Mouse (Mus musculus) spleen, adult 2 months (tissue): ENCODE measurements at regions not wholly inside any gene's neighbourhood (a gene's known extent, or its start where the extent isn't known, plus 50 kb on each side); places are given as distances from the start of the nearest gene placed in this dataset.

Source experiments
- DNase-seq, 2 experiments: peaks; one replicate each; pipeline versions ENCODE4 v3.0.0 to v3.0.0-alpha.2; 2012 to 2021; ENCODE audit warnings: low spot score in 2 of 2, low read depth in 1 of 2
- H3K27ac ChIP-seq: fragments of 200-500 bp; 2 replicates; pipeline ENCODE4 v1.5.1; 2012; ENCODE audit warnings: low read length, inconsistent platforms; ENCODE audit not compliant: insufficient read depth
- H3K27me3 ChIP-seq: fragments of 200-500 bp; 2 replicates; pipeline ENCODE4 v1.6.1; 2012; ENCODE audit warnings: mild to moderate bottlenecking, moderate library complexity, low read length, inconsistent platforms; ENCODE audit not compliant: control insufficient read depth, insufficient read depth
- H3K36me3 ChIP-seq: fragments of 200-500 bp; 2 replicates; pipeline ENCODE4 v1.6.1; 2012; ENCODE audit warnings: mild to moderate bottlenecking, low read length, inconsistent platforms; ENCODE audit not compliant: control insufficient read depth, insufficient read depth
- H3K4me1 ChIP-seq: fragments of 200-500 bp; 2 replicates; pipeline ENCODE4 v1.6.1; 2011; ENCODE audit warnings: inconsistent platforms; ENCODE audit not compliant: control insufficient read depth, insufficient read depth, insufficient read length
- H3K4me3 ChIP-seq: fragments of 200-500 bp; 2 replicates; pipeline ENCODE4 v1.5.1; 2011; ENCODE audit warnings: mild to moderate bottlenecking, inconsistent platforms; ENCODE audit not compliant: insufficient read depth, insufficient read length; ENCODE audit errors: extremely low read depth
- CTCF ChIP-seq: fragments of 200-500 bp; IDR thresholded peaks from 2 replicates; pipeline ENCODE4 v1.5.1; 2011; ENCODE audit warnings: mild to moderate bottlenecking, inconsistent platforms; ENCODE audit not compliant: insufficient read depth, insufficient read length, insufficient replicate concordance; ENCODE audit errors: extremely low read depth
- POLR2A ChIP-seq: fragments of 200-500 bp; IDR thresholded peaks from 2 replicates; pipeline ENCODE4 v1.6.1; 2011; ENCODE audit warnings: low read depth, low read length, inconsistent platforms
- WGBS: fragments of 180-500 bp; shearing (Covaris S2); methylation state at CpG from one replicate; pipeline ENCODE4 v1.1.7; 2018; 5-methylcytosine and 5-hydroxymethylcytosine counted together

- 78% methylated on average over 3 of the region's 3 CpGs for WGBS
- DNase-seq: no peak
- Histone ChIP-seq H3K36me3 (no peaks in the 10 kb centered on the region), H3K27ac (no peak overlapping the region), H3K4me1 (no peaks in the 10 kb centered on the region), H3K4me3 (no peak overlapping the region), H3K27me3 (no peaks in the 10 kb centered on the region)
- TF ChIP-seq CTCF (no peak), POLR2A (no peak)
Measured at GRCm38 (mm10) chr9:87971791-87972190, 240.7 kb upstream of the Tbx18 start.

DNA sequence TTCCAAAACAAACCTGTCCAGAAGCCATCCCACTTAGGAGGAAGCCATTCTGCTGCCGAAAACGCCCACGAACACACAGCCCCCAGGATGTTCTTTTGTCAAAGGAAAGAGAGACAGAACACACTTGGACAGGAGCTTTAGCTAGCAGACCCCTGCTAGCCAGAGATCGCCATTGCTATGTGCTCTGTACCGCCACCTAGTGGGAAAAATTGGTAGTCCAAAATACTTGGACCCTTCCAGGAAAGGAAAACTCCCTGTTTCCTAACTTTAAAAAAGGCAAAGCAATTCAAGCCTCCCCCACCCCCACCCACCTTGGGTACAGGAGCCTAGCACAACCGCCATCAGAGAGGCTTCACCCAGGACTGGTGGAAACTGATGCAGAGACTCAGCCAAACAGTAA is 242.5 kb upstream of the Tbx18 start:
- Histone ChIP-seq H3K27me3 (no peaks in the 10 kb centered on the region), H3K27ac (no peak overlapping the region), H3K4me3 (no peak overlapping the region), H3K4me1 (no peaks in the 10 kb centered on the region), H3K36me3 (no peaks in the 10 kb centered on the region)
- DNase-seq: no peak
- TF ChIP-seq CTCF: no peak
- TF ChIP-seq POLR2A: no peak
- 51% methylated on average over 6 of the region's 6 CpGs for WGBS

- Histone ChIP-seq H3K27me3 (no peaks in the 10 kb centered on the region), H3K27ac (no peak overlapping the region), H3K36me3 (no peaks in the 10 kb centered on the region), H3K4me1 (no peaks in the 10 kb centered on the region), H3K4me3 (no peak overlapping the region)
- WGBS: 88% methylated on average over 3 of the region's 3 CpGs
- no peak for DNase-seq
- TF ChIP-seq POLR2A: no peak
- no peak for TF ChIP-seq CTCF
Measured at GRCm38 (mm10) chr9:87984910-87985309, 253.8 kb upstream of the Tbx18 start.

DNA sequence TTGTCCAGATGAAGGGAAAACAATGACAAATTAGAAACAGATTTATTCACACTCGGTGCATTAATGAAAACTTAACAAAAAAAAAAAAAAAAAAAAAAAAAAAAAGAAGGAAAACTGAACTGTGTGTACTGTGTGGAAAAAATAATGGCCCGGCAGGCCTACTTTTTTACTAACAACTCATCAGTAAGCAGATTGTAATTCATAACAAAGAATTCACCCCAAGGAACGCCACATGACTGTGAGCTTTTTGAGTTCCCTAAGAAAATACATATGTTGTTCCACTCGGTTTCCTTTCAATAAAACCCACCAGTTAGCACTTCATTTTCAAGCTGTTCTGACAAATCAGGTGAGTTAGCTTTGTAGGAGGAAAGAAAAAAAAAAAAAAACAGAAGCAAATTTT is 254.4 kb upstream of the Tbx18 start:
- H3K36me3 ChIP-seq: no peaks in the 10 kb centered on the region
- no peak overlapping the region for H3K4me3 ChIP-seq
- no peak for DNase-seq
- 82% methylated on average over 4 of the region's 4 CpGs for WGBS
- TF ChIP-seq POLR2A (no peak), CTCF (no peak)
- no peaks in the 10 kb centered on the region for H3K27me3 ChIP-seq
- no peaks in the 10 kb centered on the region for H3K4me1 ChIP-seq
- H3K27ac ChIP-seq: no peak overlapping the region

DNA sequence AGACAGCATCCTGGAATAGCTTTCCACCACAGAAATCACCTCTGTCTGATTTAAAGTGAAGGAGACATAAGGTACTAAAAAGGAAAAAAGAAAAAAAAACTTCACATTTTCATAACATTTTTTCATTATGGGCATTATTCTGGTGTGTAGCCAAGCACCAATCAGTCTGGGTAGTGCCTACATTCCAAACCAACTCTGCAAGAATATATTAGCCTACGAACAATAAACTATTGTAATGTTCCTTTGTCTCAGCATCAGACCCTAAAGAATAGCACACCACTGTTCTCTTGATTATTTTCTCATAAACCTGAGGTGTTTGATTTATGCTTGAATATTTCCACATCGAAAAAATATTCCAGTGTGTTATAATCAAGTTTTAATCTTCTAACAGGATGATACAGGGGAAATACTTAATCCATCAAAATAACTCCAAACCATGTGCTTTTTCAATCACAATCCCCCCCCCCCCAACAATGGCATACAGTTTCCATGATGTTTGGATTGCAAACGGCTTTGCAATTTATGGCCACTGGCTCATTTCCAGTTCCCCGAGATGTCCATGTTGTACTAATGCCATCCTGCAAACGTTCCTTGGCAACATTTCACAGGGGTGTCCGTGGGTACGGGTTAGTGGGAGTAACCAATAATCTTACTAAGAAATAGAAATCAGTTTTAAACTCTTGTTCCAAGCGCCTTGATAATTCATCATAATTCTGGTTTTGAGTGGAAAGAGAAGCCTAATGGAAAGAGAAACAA is 275.1 kb upstream of the Tbx18 start:
- H3K27ac ChIP-seq: no peak overlapping the region
- TF ChIP-seq POLR2A (no peak), CTCF (no peak)
- no peak for DNase-seq
- H3K36me3 ChIP-seq: no peaks in the 10 kb centered on the region
- H3K4me3 ChIP-seq: no peak overlapping the region
- H3K27me3 ChIP-seq: no peaks in the 10 kb centered on the region
- WGBS: 80% methylated on average over 8 of the region's 8 CpGs
- no peaks in the 10 kb centered on the region for H3K4me1 ChIP-seq

DNA sequence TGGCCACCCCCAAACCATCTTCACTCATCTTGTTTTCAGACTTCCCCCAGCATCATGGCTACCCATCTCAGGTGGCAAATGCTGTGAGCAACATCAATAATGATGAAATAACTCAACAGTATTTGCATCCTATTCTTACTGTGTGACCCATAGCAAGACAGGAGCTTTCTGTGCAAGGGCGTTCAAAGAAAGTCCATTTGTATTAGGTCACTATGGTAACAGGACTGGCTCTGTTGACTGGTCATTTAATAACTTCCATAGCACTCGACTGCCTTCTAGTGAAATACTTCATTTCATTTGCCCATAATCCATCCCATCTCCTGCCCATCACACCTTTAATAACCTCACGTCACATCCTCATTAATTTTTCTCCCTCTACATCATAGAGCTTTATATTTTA is 292.7 kb upstream of the Tbx18 start:
- no peak for DNase-seq
- no peaks in the 10 kb centered on the region for H3K4me1 ChIP-seq
- H3K4me3 ChIP-seq: no peak overlapping the region
- 77% methylated on average over 3 of the region's 3 CpGs for WGBS
- no peaks in the 10 kb centered on the region for H3K36me3 ChIP-seq
- no peak overlapping the region for H3K27ac ChIP-seq
- TF ChIP-seq POLR2A (no peak), CTCF (no peak)
- no peaks in the 10 kb centered on the region for H3K27me3 ChIP-seq

DNA sequence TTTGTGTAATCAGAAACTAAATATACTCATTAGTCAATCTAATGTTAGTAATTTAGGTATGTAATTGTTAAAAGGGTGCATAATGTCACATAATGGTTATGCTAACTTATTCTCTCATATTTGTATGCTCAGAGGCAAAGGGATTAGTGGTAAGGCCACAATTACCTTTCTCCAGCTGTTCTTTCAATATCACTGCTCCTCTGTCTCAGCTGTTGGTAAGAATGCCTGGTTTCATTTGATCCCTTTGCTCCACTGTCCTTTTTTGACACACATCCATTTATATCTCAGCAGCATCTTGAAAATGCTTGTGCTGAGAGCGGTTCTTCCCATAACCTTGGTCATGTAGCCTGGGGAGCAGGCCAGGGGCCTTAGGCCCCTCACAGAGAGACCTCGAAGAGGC is 294.9 kb upstream of the Tbx18 start:
- no peak for DNase-seq
- no peak overlapping the region for H3K27ac ChIP-seq
- H3K4me1 ChIP-seq: no peaks in the 10 kb centered on the region
- no peaks in the 10 kb centered on the region for H3K36me3 ChIP-seq
- TF ChIP-seq CTCF (no peak), POLR2A (no peak)
- no peaks in the 10 kb centered on the region for H3K27me3 ChIP-seq
- no peak overlapping the region for H3K4me3 ChIP-seq
- WGBS: 87% methylated on average over 2 of the region's 2 CpGs
